Mouse (Mus musculus) small intestine, adult 2 months (tissue): ENCODE data around the gene Ano1. TPM values are rescaled to one million over a fixed set of nuclear protein-coding genes. Genes with fewer than 3 reads are reported as not detected.

Source experiments
- H3K27ac ChIP-seq: fragments of 200-500 bp; 2 replicates; pipeline ENCODE4 v1.5.1; 2012; ENCODE audit warnings: low read depth, low read length, control low read depth, inconsistent platforms; ENCODE audit not compliant: insufficient read depth
- H3K27me3 ChIP-seq: fragments of 200-500 bp; 2 replicates; pipeline ENCODE4 v1.6.1; 2012; ENCODE audit warnings: mild to moderate bottlenecking, moderate library complexity, low read length, inconsistent platforms; ENCODE audit not compliant: control insufficient read depth, insufficient read depth
- H3K36me3 ChIP-seq: fragments of 200-500 bp; 2 replicates; pipeline ENCODE4 v1.6.1; 2012; ENCODE audit warnings: mild to moderate bottlenecking, low read length, control low read depth, inconsistent platforms; ENCODE audit not compliant: control insufficient read depth, insufficient read depth
- H3K4me1 ChIP-seq: fragments of 200-500 bp; 2 replicates; pipeline ENCODE4 v1.6.1; 2012; ENCODE audit warnings: low read length, inconsistent platforms, mixed read lengths; ENCODE audit not compliant: control insufficient read depth, insufficient read depth, insufficient read length
- H3K4me3 ChIP-seq: fragments of 200-500 bp; 2 replicates; pipeline ENCODE4 v1.5.1; 2012; ENCODE audit warnings: low read depth, mild to moderate bottlenecking, control low read depth, inconsistent platforms, low read length, moderate library complexity
- CTCF ChIP-seq: fragments of 200-500 bp; IDR thresholded peaks from 2 replicates; pipeline ENCODE4 v1.5.1; 2012; ENCODE audit warnings: low read depth, mild to moderate bottlenecking, control low read depth, inconsistent platforms, low read length, moderate library complexity, mixed read lengths; ENCODE audit not compliant: insufficient replicate concordance, insufficient read length; ENCODE audit errors: extremely low read depth
- POLR2A ChIP-seq: fragments of 200-500 bp; IDR thresholded peaks from 2 replicates; pipeline ENCODE4 v1.6.1; 2012; ENCODE audit warnings: low read depth, mild to moderate bottlenecking, control low read depth, inconsistent platforms, low read length, moderate library complexity
- WGBS: fragments of 180-500 bp; shearing (Covaris S2); methylation state at CpG from one replicate; pipeline ENCODE4 v1.1.7; 2018; 5-methylcytosine and 5-hydroxymethylcytosine counted together
- polyA plus RNA-seq: library from polyadenylated mRNA; depleted of rRNA; stranded (reverse); fragments of >200 nt; gene quantifications from 2 replicates; pipeline ENCODE4 v1.2.3, GENCODE M21; 2012

Gene Ano1
- polyA plus RNA-seq, 1 experiment, result 8.9 TPM

- Histone ChIP-seq H3K4me1 (peaks cover 25% of the 10 kb centered on the region), H3K4me3 (no peak overlapping the region), H3K27me3 (no peaks in the 10 kb centered on the region), H3K27ac (no peak overlapping the region), H3K36me3 (no peaks in the 10 kb centered on the region)
- 26% methylated on average over 4 of the region's 4 CpGs for WGBS
- no peak for TF ChIP-seq CTCF
- no peak for TF ChIP-seq POLR2A
These were observed 36.9 kb upstream of the Ano1 start for GRCm38 (mm10) chr7:144788631-144789030.

GRCm38 (mm10) chr7:144787501-144787900 is 35.7 kb upstream of the Ano1 start:
- no peak for TF ChIP-seq CTCF
- Histone ChIP-seq H3K27ac (no peak overlapping the region), H3K4me1 (peaks cover 24% of the 10 kb centered on the region), H3K36me3 (no peaks in the 10 kb centered on the region), H3K27me3 (no peaks in the 10 kb centered on the region), H3K4me3 (no peak overlapping the region)
- 90% methylated on average over 5 of the region's 5 CpGs for WGBS

GRCm38 (mm10) chr7:144786571-144786970 is 34.8 kb upstream of the Ano1 start:
- H3K36me3 ChIP-seq, result no peaks in the 10 kb centered on the region
- H3K27me3 ChIP-seq, result no peaks in the 10 kb centered on the region
- no peak overlapping the region for H3K4me3 ChIP-seq
- H3K4me1 ChIP-seq, result peaks cover 26% of the 10 kb centered on the region
- H3K27ac ChIP-seq, result no peak overlapping the region
- 38% methylated on average over 3 of the region's 3 CpGs for WGBS
- TF ChIP-seq POLR2A (no peak), CTCF (no peak)

GRCm38 (mm10) chr7:144784176-144784575 is 32.4 kb upstream of the Ano1 start:
- Histone ChIP-seq H3K36me3 (no peaks in the 10 kb centered on the region), H3K4me1 (peaks cover 38% of the 10 kb centered on the region), H3K4me3 (no peak overlapping the region), H3K27ac (no peak overlapping the region), H3K27me3 (no peaks in the 10 kb centered on the region)
- 87% methylated on average over 4 of the region's 4 CpGs for WGBS
- no peak for TF ChIP-seq POLR2A
- TF ChIP-seq CTCF, result no peak

GRCm38 (mm10) chr7:144782402-144782801 is 30.6 kb upstream of the Ano1 start:
- Histone ChIP-seq H3K36me3 (no peaks in the 10 kb centered on the region), H3K27ac (peak overlapping the region; percentile 40), H3K4me1 (peaks cover 34% of the 10 kb centered on the region), H3K27me3 (no peaks in the 10 kb centered on the region), H3K4me3 (no peak overlapping the region)
- no peak for TF ChIP-seq CTCF
- no peak for TF ChIP-seq POLR2A
- 24% methylated on average over 1 of the region's 1 CpGs for WGBS

GRCm38 (mm10) chr7:144781337-144781736 is 29.6 kb upstream of the Ano1 start:
- no peak overlapping the region for H3K4me3 ChIP-seq
- WGBS, result 86% methylated on average over 5 of the region's 5 CpGs
- TF ChIP-seq CTCF (peak; percentile 68; the same call in 1 of the 2 replicates), POLR2A (no peak)
- H3K27ac ChIP-seq, result peak overlapping the region; percentile 56; the same call in 1 of the 2 replicates
- H3K4me1 ChIP-seq, result peaks cover 29% of the 10 kb centered on the region
- H3K27me3 ChIP-seq, result no peaks in the 10 kb centered on the region
- H3K36me3 ChIP-seq, result no peaks in the 10 kb centered on the region

GRCm38 (mm10) chr7:144780190-144780589 is 28.4 kb upstream of the Ano1 start:
- 22% methylated on average over 8 of the region's 8 CpGs for WGBS
- no peak overlapping the region for H3K4me3 ChIP-seq
- H3K27ac ChIP-seq, result peak overlapping the region; percentile 75
- no peaks in the 10 kb centered on the region for H3K27me3 ChIP-seq
- peaks cover 36% of the 10 kb centered on the region for H3K4me1 ChIP-seq
- TF ChIP-seq POLR2A (no peak), CTCF (no peak)
- no peaks in the 10 kb centered on the region for H3K36me3 ChIP-seq

GRCm38 (mm10) chr7:144779691-144780090 is 27.9 kb upstream of the Ano1 start:
- TF ChIP-seq CTCF, result no peak
- TF ChIP-seq POLR2A, result no peak
- Histone ChIP-seq H3K27me3 (no peaks in the 10 kb centered on the region), H3K4me3 (no peak overlapping the region), H3K36me3 (no peaks in the 10 kb centered on the region), H3K27ac (peak overlapping the region; percentile 75), H3K4me1 (peaks cover 39% of the 10 kb centered on the region)
- WGBS, result 63% methylated on average over 2 of the region's 2 CpGs
